Mouse (Mus musculus): ENCODE data around the gene Galnt12.

The Galnt12 gene

GRCm38 (mm10) chr4:47151553-47152183 is 60.0 kb downstream of the Galnt12 start:
- DNase-seq (ENCODE audit: low spot score) = no peak

GRCm38 (mm10) chr4:47161103-47161755 is 69.5 kb downstream of the Galnt12 start:
- no peak for DNase-seq (ENCODE audit: low spot score)

- DNase-seq (ENCODE audit: low spot score) = no peak
Observed at GRCm38 (mm10) chr4:47161756-47162587, 70.3 kb downstream of the Galnt12 start.

GRCm38 (mm10) chr4:47172314-47172713 is 80.6 kb downstream of the Galnt12 start:
- DNase-seq (ENCODE audit: low spot score) = no peak
